Mouse (Mus musculus) embryonic facial prominence, embryonic 13.5 days (tissue): ENCODE results near the gene Pcp4. TPM values are rescaled to one million over a fixed set of nuclear protein-coding genes. Genes with fewer than 3 reads are reported as not detected.

ENCODE experiments used
- ATAC-seq: fragments of 200-750 bp; cut with Nextera tagmentation; 2 replicates; pipeline ENCODE4 v1.8.0; 2017; ENCODE audit warnings: low read depth; ENCODE audit not compliant: insufficient number of reproducible peaks, insufficient read depth, low FRiP score, low TSS enrichment
- H3K27ac ChIP-seq: fragments of 300-500 bp; sonication (generic); 2 replicates; pipeline ENCODE4 v1.5.1; 2015; ENCODE audit warnings: moderate library complexity, mild to moderate bottlenecking, inconsistent platforms
- H3K27me3 ChIP-seq: fragments of 300-500 bp; sonication (generic); 2 replicates; pipeline ENCODE4 v1.6.1; 2015; ENCODE audit warnings: mild to moderate bottlenecking, inconsistent platforms
- H3K36me3 ChIP-seq: fragments of 300-500 bp; sonication (generic); 2 replicates; pipeline ENCODE4 v1.6.1; 2015; ENCODE audit warnings: mild to moderate bottlenecking, inconsistent platforms
- H3K4me1 ChIP-seq: fragments of 300-500 bp; sonication (generic); 2 replicates; pipeline ENCODE4 v1.6.1; 2015; ENCODE audit warnings: inconsistent platforms
- H3K4me2 ChIP-seq: fragments of 300-500 bp; sonication (generic); 2 replicates; pipeline ENCODE4 v1.6.1; 2015; ENCODE audit warnings: moderate library complexity, mild to moderate bottlenecking, inconsistent platforms
- H3K4me3 ChIP-seq: fragments of 300-500 bp; sonication (generic); 2 replicates; pipeline ENCODE4 v1.5.1; 2015; ENCODE audit warnings: mild to moderate bottlenecking, inconsistent platforms
- H3K9ac ChIP-seq: fragments of 300-500 bp; sonication (generic); 2 replicates; pipeline ENCODE4 v1.6.1; 2015; ENCODE audit warnings: mild to moderate bottlenecking, inconsistent platforms
- H3K9me3 ChIP-seq: fragments of 300-500 bp; sonication (generic); 2 replicates; pipeline ENCODE4 v1.6.1; 2016; ENCODE audit warnings: inconsistent platforms
- WGBS: fragments of 180-500 bp; shearing (Covaris S2); methylation state at CpG from one replicate; pipeline ENCODE4 v1.1.7; 2015; ENCODE audit warnings: mixed read lengths; 5-methylcytosine and 5-hydroxymethylcytosine counted together
- polyA plus RNA-seq: library from polyadenylated mRNA; unstranded; fragments of >200 nt; fragmentation: Nextera tagmentation; extraction: Ambion mirVana; gene quantifications from 2 replicates; pipeline ENCODE4 v1.2.1, GENCODE M21; 2015

Gene Pcp4
- polyA plus RNA-seq, 1 experiment from 2014 or later: 7.2 TPM

- ATAC-seq: no peak
- no peaks in the 10 kb centered on the region for H3K9me3 ChIP-seq
- no peak overlapping the region for H3K4me3 ChIP-seq
- H3K36me3 ChIP-seq: no peaks in the 10 kb centered on the region
- no peaks in the 10 kb centered on the region for H3K27me3 ChIP-seq
- no peaks in the 10 kb centered on the region for H3K4me1 ChIP-seq
- no peak overlapping the region for H3K9ac ChIP-seq
- H3K4me2 ChIP-seq: no peak overlapping the region
- H3K27ac ChIP-seq: no peak overlapping the region
- WGBS: 72% methylated on average over 5 of the region's 5 CpGs
Measured at GRCm38 (mm10) chr16:96488038-96488437, 20.6 kb downstream of the Pcp4 start.

GRCm38 (mm10) chr16:96491530-96491929, 24.1 kb downstream of the Pcp4 start:
- H3K4me3 ChIP-seq: no peak overlapping the region
- no peak overlapping the region for H3K9ac ChIP-seq
- H3K4me2 ChIP-seq: no peak overlapping the region
- no peaks in the 10 kb centered on the region for H3K9me3 ChIP-seq
- no peaks in the 10 kb centered on the region for H3K4me1 ChIP-seq
- 74% methylated on average over 3 of the region's 3 CpGs for WGBS
- no peak for ATAC-seq
- no peak overlapping the region for H3K27ac ChIP-seq
- H3K27me3 ChIP-seq: no peaks in the 10 kb centered on the region
- H3K36me3 ChIP-seq: no peaks in the 10 kb centered on the region

GRCm38 (mm10) chr16:96494079-96494478, 26.7 kb downstream of the Pcp4 start:
- H3K9me3 ChIP-seq: no peaks in the 10 kb centered on the region
- H3K4me1 ChIP-seq: no peaks in the 10 kb centered on the region
- no peaks in the 10 kb centered on the region for H3K27me3 ChIP-seq
- H3K4me2 ChIP-seq: no peak overlapping the region
- H3K4me3 ChIP-seq: no peak overlapping the region
- H3K27ac ChIP-seq: no peak overlapping the region
- 65% methylated on average over 6 of the region's 6 CpGs for WGBS
- no peak overlapping the region for H3K9ac ChIP-seq
- H3K36me3 ChIP-seq: no peaks in the 10 kb centered on the region
- ATAC-seq: no peak

- H3K9ac ChIP-seq: no peak overlapping the region
- H3K36me3 ChIP-seq: no peaks in the 10 kb centered on the region
- H3K27ac ChIP-seq: no peak overlapping the region
- 72% methylated on average over 7 of the region's 7 CpGs for WGBS
- no peaks in the 10 kb centered on the region for H3K27me3 ChIP-seq
- H3K4me2 ChIP-seq: no peak overlapping the region
- no peak overlapping the region for H3K4me3 ChIP-seq
- H3K9me3 ChIP-seq: no peaks in the 10 kb centered on the region
- H3K4me1 ChIP-seq: no peaks in the 10 kb centered on the region
- no peak for ATAC-seq
Measured at GRCm38 (mm10) chr16:96498951-96499350, 31.5 kb downstream of the Pcp4 start.

GRCm38 (mm10) chr16:96501241-96501640, 33.8 kb downstream of the Pcp4 start:
- Histone ChIP-seq H3K4me2 (no peak overlapping the region), H3K27me3 (no peaks in the 10 kb centered on the region), H3K4me1 (no peaks in the 10 kb centered on the region), H3K4me3 (no peak overlapping the region), H3K27ac (no peak overlapping the region), H3K9ac (no peak overlapping the region), H3K9me3 (no peaks in the 10 kb centered on the region), H3K36me3 (no peaks in the 10 kb centered on the region)
- 80% methylated on average over 6 of the region's 6 CpGs for WGBS
- no peak for ATAC-seq

- Histone ChIP-seq H3K36me3 (no peaks in the 10 kb centered on the region), H3K4me2 (no peak overlapping the region), H3K27ac (no peak overlapping the region), H3K9ac (no peak overlapping the region), H3K9me3 (no peaks in the 10 kb centered on the region), H3K27me3 (no peaks in the 10 kb centered on the region), H3K4me1 (no peaks in the 10 kb centered on the region; the same call in 1 of the 2 replicates), H3K4me3 (no peak overlapping the region)
- WGBS: 76% methylated on average over 3 of the region's 3 CpGs
- ATAC-seq: no peak
Measured at GRCm38 (mm10) chr16:96502586-96502985, 35.2 kb downstream of the Pcp4 start.

- Histone ChIP-seq H3K4me2 (no peak overlapping the region), H3K27ac (no peak overlapping the region), H3K27me3 (no peaks in the 10 kb centered on the region), H3K4me3 (no peak overlapping the region), H3K9ac (no peak overlapping the region), H3K4me1 (no peaks in the 10 kb centered on the region), H3K36me3 (no peaks in the 10 kb centered on the region), H3K9me3 (no peaks in the 10 kb centered on the region)
- WGBS: 60% methylated on average over 3 of the region's 3 CpGs
- no peak for ATAC-seq
Measured at GRCm38 (mm10) chr16:96514466-96514865, 47.1 kb downstream of the Pcp4 start.

- 91% methylated on average over 3 of the region's 3 CpGs for WGBS
- ATAC-seq: no peak
- H3K4me2 ChIP-seq: no peak overlapping the region
- H3K4me1 ChIP-seq: no peaks in the 10 kb centered on the region
- H3K27me3 ChIP-seq: no peaks in the 10 kb centered on the region
- no peak overlapping the region for H3K4me3 ChIP-seq
- no peaks in the 10 kb centered on the region for H3K36me3 ChIP-seq
- H3K27ac ChIP-seq: no peak overlapping the region
- H3K9ac ChIP-seq: no peak overlapping the region
- H3K9me3 ChIP-seq: no peaks in the 10 kb centered on the region
Measured at GRCm38 (mm10) chr16:96527476-96527875, 60.1 kb downstream of the Pcp4 start.

- no peak for ATAC-seq
- Histone ChIP-seq H3K9me3 (no peaks in the 10 kb centered on the region), H3K9ac (no peak overlapping the region), H3K27ac (no peak overlapping the region), H3K36me3 (no peaks in the 10 kb centered on the region), H3K27me3 (no peaks in the 10 kb centered on the region), H3K4me2 (no peak overlapping the region), H3K4me3 (no peak overlapping the region), H3K4me1 (no peaks in the 10 kb centered on the region)
- WGBS: 92% methylated on average over 4 of the region's 4 CpGs
Measured at GRCm38 (mm10) chr16:96528471-96528870, 61.1 kb downstream of the Pcp4 start.

- no peaks in the 10 kb centered on the region for H3K4me1 ChIP-seq
- H3K36me3 ChIP-seq: no peaks in the 10 kb centered on the region
- no peaks in the 10 kb centered on the region for H3K27me3 ChIP-seq
- ATAC-seq: no peak
- H3K9ac ChIP-seq: no peak overlapping the region
- H3K4me3 ChIP-seq: no peak overlapping the region
- WGBS: 74% methylated on average over 9 of the region's 9 CpGs
- no peak overlapping the region for H3K4me2 ChIP-seq
- H3K27ac ChIP-seq: no peak overlapping the region
- no peaks in the 10 kb centered on the region for H3K9me3 ChIP-seq
Measured at GRCm38 (mm10) chr16:96529896-96530568, 62.6 kb downstream of the Pcp4 start.

- H3K4me1 ChIP-seq: no peaks in the 10 kb centered on the region
- H3K27ac ChIP-seq: no peak overlapping the region
- no peak overlapping the region for H3K9ac ChIP-seq
- H3K4me3 ChIP-seq: no peak overlapping the region
- H3K27me3 ChIP-seq: no peaks in the 10 kb centered on the region
- 54% methylated on average over 3 of the region's 3 CpGs for WGBS
- no peaks in the 10 kb centered on the region for H3K36me3 ChIP-seq
- H3K9me3 ChIP-seq: no peaks in the 10 kb centered on the region
- no peak for ATAC-seq
- no peak overlapping the region for H3K4me2 ChIP-seq
Measured at GRCm38 (mm10) chr16:96530569-96530898, 63.1 kb downstream of the Pcp4 start.

GRCm38 (mm10) chr16:96531029-96531428, 63.6 kb downstream of the Pcp4 start:
- H3K36me3 ChIP-seq: no peaks in the 10 kb centered on the region
- H3K4me3 ChIP-seq: no peak overlapping the region
- 78% methylated on average over 4 of the region's 4 CpGs for WGBS
- no peak for ATAC-seq
- H3K9ac ChIP-seq: no peak overlapping the region
- H3K27me3 ChIP-seq: no peaks in the 10 kb centered on the region
- no peaks in the 10 kb centered on the region for H3K9me3 ChIP-seq
- no peaks in the 10 kb centered on the region for H3K4me1 ChIP-seq
- H3K4me2 ChIP-seq: no peak overlapping the region
- H3K27ac ChIP-seq: no peak overlapping the region
